Mouse (Mus musculus) CH12.LX (cell line): ENCODE measurements around the gene Srr. TPM values are rescaled to one million over a fixed set of nuclear protein-coding genes. Genes with fewer than 3 reads are reported as not detected.

ENCODE experiments used
- DNase-seq: peaks from one replicate; pipeline ENCODE4 v3.0.0-alpha.2; 2013; ENCODE audit errors: extremely low read depth
- H3K27ac ChIP-seq: 2 replicates; pipeline ENCODE4 v1.5.1; 2012; ENCODE audit warnings: low read depth, mild to moderate bottlenecking, control low read depth, moderate library complexity; ENCODE audit not compliant: insufficient read depth
- H3K27me3 ChIP-seq: replicated peaks from 2 replicates; pipeline ENCODE3; 2012; ENCODE audit warnings: inconsistent platforms
- H3K36me3 ChIP-seq, 2 experiments: replicated peaks in 1 of 2; 2 replicates each; pipeline versions ENCODE3 to v1.6.1; 2012; ENCODE audit warnings: inconsistent platforms in 1 of 2, low read length in 1 of 2, mild to moderate bottlenecking in 1 of 2, mixed read lengths in 1 of 2, moderate library complexity in 1 of 2; ENCODE audit not compliant: control insufficient read depth in 1 of 2, insufficient read depth in 1 of 2
- H3K4me1 ChIP-seq, 2 experiments: 2 replicates each; pipeline ENCODE4 v1.6.1; 2012; ENCODE audit warnings: inconsistent platforms in 1 of 2, moderate library complexity in 1 of 2; ENCODE audit not compliant: insufficient read depth in 2 of 2, control insufficient read depth in 1 of 2
- H3K4me2 ChIP-seq: 2 replicates; pipeline ENCODE4 v1.6.1; 2012; ENCODE audit warnings: low read depth, mild to moderate bottlenecking, control low read depth; ENCODE audit not compliant: poor library complexity, insufficient read depth, severe bottlenecking
- H3K4me3 ChIP-seq, 3 experiments: fragments of 150-350 bp in 1 of 3; sonication (generic) in 1 of 3; replicated peaks in 1 of 3; 2 replicates each; pipeline versions ENCODE3 to v1.5.1; 2011 to 2012; ENCODE audit warnings: low read depth in 2 of 3, low read length in 2 of 3, mild to moderate bottlenecking in 2 of 3, moderate library complexity in 2 of 3, control low read depth in 1 of 3, improper control_type of control experiment in 1 of 3, inconsistent platforms in 1 of 3, mixed read lengths in 1 of 3; ENCODE audit not compliant: poor library complexity in 1 of 3
- H3K79me2 ChIP-seq: replicated peaks from 2 replicates; pipeline ENCODE4 v1.6.1; 2012; ENCODE audit warnings: mild to moderate bottlenecking, moderate library complexity; ENCODE audit not compliant: control insufficient read depth, poor library complexity, insufficient read depth, severe bottlenecking; ENCODE audit errors: extremely low read depth
- H3K9ac ChIP-seq: 2 replicates; pipeline ENCODE4 v1.6.1; 2012; ENCODE audit warnings: low read depth, mild to moderate bottlenecking, control low read depth, moderate library complexity; ENCODE audit not compliant: insufficient read depth
- H3K9me3 ChIP-seq: replicated peaks from 2 replicates; pipeline ENCODE3; 2012; ENCODE audit warnings: low read length, inconsistent platforms, mixed read lengths
- BHLHE40 ChIP-seq: IDR thresholded peaks from 2 replicates; pipeline ENCODE4 v1.6.1; 2011; ENCODE audit warnings: mild to moderate bottlenecking, low read depth, low read length, improper control_type of control experiment
- CHD2 ChIP-seq: IDR thresholded peaks from 2 replicates; pipeline ENCODE4 v1.6.1; 2011; ENCODE audit warnings: low read length, improper control_type of control experiment
- ETS1 ChIP-seq: conservative IDR thresholded peaks from 2 replicates; pipeline ENCODE4 v1.6.1; 2012; ENCODE audit warnings: low read depth, mild to moderate bottlenecking, inconsistent platforms, low read length, improper control_type of control experiment, moderate library complexity
- HCFC1 ChIP-seq: IDR thresholded peaks from 2 replicates; pipeline ENCODE4 v1.6.1; 2012; ENCODE audit warnings: low read depth, mild to moderate bottlenecking, inconsistent platforms, low read length, improper control_type of control experiment
- IRF4 ChIP-seq: IDR thresholded peaks from 2 replicates; pipeline ENCODE4 v1.6.1; 2014; ENCODE audit warnings: low read depth, mild to moderate bottlenecking, inconsistent platforms, low read length, improper control_type of control experiment
- JUN ChIP-seq: IDR thresholded peaks from 2 replicates; pipeline ENCODE4 v1.6.1; 2011; ENCODE audit warnings: low read depth, mild to moderate bottlenecking, low read length, improper control_type of control experiment, moderate library complexity; ENCODE audit not compliant: insufficient read depth
- MAFK ChIP-seq: IDR thresholded peaks from 2 replicates; pipeline ENCODE4 v1.6.1; 2011; ENCODE audit warnings: low read length, improper control_type of control experiment; ENCODE audit not compliant: insufficient replicate concordance
- NRF1 ChIP-seq: IDR thresholded peaks from 2 replicates; pipeline ENCODE4 v1.6.1; 2014; ENCODE audit warnings: low read depth, mild to moderate bottlenecking, inconsistent platforms, low read length, improper control_type of control experiment, moderate library complexity
- POLR2A ChIP-seq: IDR thresholded peaks from 2 replicates; pipeline ENCODE4 v1.6.1; 2011; ENCODE audit warnings: low read depth, mild to moderate bottlenecking, improper control_type of control experiment, low read length
- SIN3A ChIP-seq: IDR thresholded peaks from 2 replicates; pipeline ENCODE4 v1.6.1; 2012; ENCODE audit warnings: low read length, improper control_type of control experiment, inconsistent platforms
- SMC3 ChIP-seq: IDR thresholded peaks from 2 replicates; pipeline ENCODE4 v1.6.1; 2011; ENCODE audit warnings: low read depth, low read length, improper control_type of control experiment
- TBP ChIP-seq: conservative IDR thresholded peaks from 2 replicates; pipeline ENCODE4 v1.6.1; 2011; ENCODE audit warnings: low read depth, low read length, improper control_type of control experiment
- UBTF ChIP-seq: IDR thresholded peaks from 2 replicates; pipeline ENCODE4 v1.6.1; 2012; ENCODE audit warnings: low read depth, mild to moderate bottlenecking, inconsistent platforms, low read length, improper control_type of control experiment, moderate library complexity
- USF1 ChIP-seq: IDR thresholded peaks from 2 replicates; pipeline ENCODE4 v1.6.1; 2014; ENCODE audit warnings: low read depth, mild to moderate bottlenecking, inconsistent platforms, low read length, improper control_type of control experiment
- ZC3H11A ChIP-seq: IDR thresholded peaks from 2 replicates; pipeline ENCODE4 v1.6.1; 2012; ENCODE audit warnings: low read depth, mild to moderate bottlenecking, inconsistent platforms, low read length, improper control_type of control experiment
- ZKSCAN1 ChIP-seq: IDR thresholded peaks from 2 replicates; pipeline ENCODE4 v1.6.1; 2012; ENCODE audit warnings: low read depth, inconsistent platforms, low read length, improper control_type of control experiment, borderline replicate concordance
- ZMIZ1 ChIP-seq: IDR thresholded peaks from 2 replicates; pipeline ENCODE4 v1.6.1; 2012; ENCODE audit warnings: low read depth, mild to moderate bottlenecking, inconsistent platforms, low read length, improper control_type of control experiment
- dilution Hi-C: fragments of 300-500 bp; cut with MboI; formaldehyde crosslinking; loops from 2 replicates; pipeline ENCODE4 v1.14.3; 2020; ENCODE audit warnings: low sequenced_read_pairs; ENCODE audit not compliant: extremely low pct_unique_long_range_greater_than_20kb, extremely low pct_ligation_motif_present
- in situ Hi-C: fragments of 300-500 bp; cut with MboI; formaldehyde crosslinking; loops from 3 replicates; pipeline ENCODE4 v1.14.3; 2019; ENCODE audit warnings: low sequenced_read_pairs, low pct_ligation_motif_present, low pct_unique_long_range_greater_than_20kb, mixed read lengths
- polyA plus RNA-seq: library from polyadenylated mRNA; unstranded; fragments of >175 nt; gene quantifications from 2 replicates; pipeline ENCODE4 v1.2.1, GENCODE M21; 2012; ENCODE audit warnings: low read depth; ENCODE audit not compliant: insufficient read length
- total RNA-seq, 2 experiments: library from RNA; depleted of rRNA; stranded (reverse); fragments of 300-350 nt in 1 of 2; fragments of >200 nt in 1 of 2; gene quantifications; 2 replicates each; pipeline ENCODE4 v1.2.3; 2012 to 2014

Srr gene
- total and polyA plus RNA-seq, 3 experiments, result 5.7 to 5.9 (median 5.7) TPM

- TF ChIP-seq IRF4 (0 out of 2 replicates have a peak, but pooled peaks have one; percentile 21), BHLHE40 (peak; percentile 68), MAFK (no peak), SIN3A (no peak), CHD2 (no peak), USF1 (0 out of 2 replicates have a peak, but pooled peaks have one; percentile 11), NRF1 (no peak), ZC3H11A (no peak), ETS1 (no peak; the same call in 1 of the 2 replicates), ZKSCAN1 (no peak), HCFC1 (no peak), SMC3 (no peak), UBTF (no peak), JUN (no peak; the same call in 1 of the 2 replicates), ZMIZ1 (no peak), TBP (no peak)
Observed at GRCm38 (mm10) chr11:74960031-74960551, 34.3 kb upstream of the Srr start (continued).

- no peak overlapping the region for H3K4me3 ChIP-seq
- H3K36me3 ChIP-seq, result peaks cover 4 to 30% of the 10 kb centered on the region in 2 experiments
- in situ Hi-C loops (no loop called here), dilution Hi-C loops (no loop called here)
- no peaks in the 10 kb centered on the region for H3K27me3 ChIP-seq
- peak overlapping the region; percentile 57 for H3K9ac ChIP-seq
- no peak for DNase-seq
- peak overlapping the region; percentile 37 for H3K27ac ChIP-seq
- H3K79me2 ChIP-seq, result no peaks in the 10 kb centered on the region; the same call in 1 of the 2 replicates
- H3K4me1 ChIP-seq, result peaks cover 4 to 30% of the 10 kb centered on the region in 2 experiments
- TF ChIP-seq POLR2A (0 out of 2 replicates have a peak, but pooled peaks have one; percentile 8), CHD2 (no peak)
- H3K4me2 ChIP-seq, result peak overlapping the region; percentile 45
- H3K9me3 ChIP-seq, result no peaks in the 10 kb centered on the region
Observed at GRCm38 (mm10) chr11:74959501-74959900, 33.8 kb upstream of the Srr start.

- DNase-seq, result no peak
- Histone ChIP-seq H3K9me3 (no peaks in the 10 kb centered on the region), H3K4me1 (peaks cover 4 to 26% of the 10 kb centered on the region in 2 experiments), H3K4me2 (no peak overlapping the region), H3K36me3 (peaks cover 5 to 43% of the 10 kb centered on the region in 2 experiments), H3K27me3 (no peaks in the 10 kb centered on the region), H3K4me3 (no peak overlapping the region), H3K79me2 (no peaks in the 10 kb centered on the region; the same call in 1 of the 2 replicates), H3K9ac (no peak overlapping the region), H3K27ac (no peak overlapping the region)
- TF ChIP-seq BHLHE40 (no peak), MAFK (0 out of 2 replicates have a peak, but pooled peaks have one; percentile 26), UBTF (no peak)
- dilution Hi-C loops (no loop called here), in situ Hi-C loops (no loop called here)
Observed at GRCm38 (mm10) chr11:74957600-74957999, 31.9 kb upstream of the Srr start.
